Mouse (Mus musculus) brain, embryonic 14.5 days (tissue): ENCODE measurements around the gene Ctnna2.

ENCODE experiments used
- CTCF ChIP-seq: fragments of 200-500 bp; IDR thresholded peaks from 2 replicates; pipeline ENCODE4 v1.5.1; 2012; ENCODE audit warnings: inconsistent platforms, mild to moderate bottlenecking, moderate library complexity, borderline replicate concordance; ENCODE audit not compliant: insufficient read depth, insufficient read length; ENCODE audit errors: extremely low read depth
- POLR2A ChIP-seq: fragments of 200-500 bp; IDR thresholded peaks from 2 replicates; pipeline ENCODE4 v1.6.1; 2012; ENCODE audit warnings: mild to moderate bottlenecking, inconsistent platforms, borderline replicate concordance; ENCODE audit not compliant: poor library complexity, insufficient read depth, insufficient read length, severe bottlenecking; ENCODE audit errors: extremely low read depth

- no peak for TF ChIP-seq POLR2A
- no peak for TF ChIP-seq CTCF
Observed at GRCm38 (mm10) chr6:77742988-77743387, 236.5 kb downstream of the Ctnna2 start.
